Mouse (Mus musculus) erythroblast, adult 5-6 weeks (primary cell): ENCODE measurements around the gene Chd2. TPM values are rescaled to one million over a fixed set of nuclear protein-coding genes. Genes with fewer than 3 reads are reported as not detected.
A peak's percentile ranks its signal among the peaks of the same experiment; 100 is the strongest.
"Not testable (repeated sequence)": the region's sequence is repeated elsewhere in the genome, so short reads cannot be mapped to it uniquely, and the experiment has no call there.

ENCODE experiments used
- ATAC-seq: replicated peaks from 2 replicates; pipeline ENCODE4 v1.8.0; 2016; ENCODE audit warnings: moderate number of reproducible peaks, mild to moderate bottlenecking, moderate TSS enrichment, inconsistent platforms; ENCODE audit not compliant: poor library complexity, low FRiP score, severe bottlenecking
- total RNA-seq, 2 experiments: library from RNA; stranded (forward) in 1 of 2; stranded (reverse) in 1 of 2; fragments of 150-400 nt in 1 of 2; fragments of 200-764, 138-1000 nt in 1 of 2; gene quantifications; 2 replicates each; pipeline versions ENCODE4 v1.2.3 to v1.2.4; 2015 to 2017; ENCODE audit warnings: low replicate concordance in 2 of 2

The Chd2 gene
- total RNA-seq (2015; ENCODE audit: low replicate concordance) (125 and 149 TPM in 2 replicates), total RNA-seq (2017; ENCODE audit: low replicate concordance) (546 and 581 TPM in 2 replicates)

DNA sequence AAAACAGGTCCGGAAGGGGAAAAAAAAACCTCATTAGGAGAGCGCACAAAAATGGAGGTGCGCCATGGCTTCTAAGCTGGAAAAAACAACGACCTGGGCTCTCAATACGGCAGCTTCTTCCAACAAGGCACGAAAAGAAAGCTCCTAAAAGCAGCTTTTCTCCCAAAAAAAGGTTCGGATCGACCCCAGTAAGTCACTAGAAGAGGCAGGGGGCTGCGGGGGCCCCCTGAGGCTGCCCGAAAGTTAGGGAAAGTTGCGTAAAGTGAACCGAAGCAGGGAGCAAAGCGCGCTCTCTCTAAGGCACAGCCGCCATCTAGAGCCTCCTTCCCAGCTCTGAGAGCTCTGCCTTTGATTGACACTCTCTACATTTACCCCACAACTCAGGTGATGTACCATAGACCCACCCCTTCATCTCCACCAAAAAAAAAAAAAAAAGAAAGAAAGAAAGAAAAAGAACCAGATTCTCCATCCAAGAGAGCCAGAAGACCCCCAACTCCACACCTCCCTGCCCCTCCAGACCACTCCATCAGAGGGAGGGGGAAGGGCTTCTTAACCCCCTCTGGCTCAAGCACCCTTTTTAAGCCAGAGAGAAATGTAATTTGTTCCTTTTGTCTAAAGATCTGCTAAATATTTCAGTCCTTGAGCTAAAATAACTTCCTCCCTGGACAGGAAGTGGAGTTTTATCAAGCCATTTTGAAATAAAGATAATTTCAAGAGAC, at the start of gene Chd2:
Chd2 (minus strand) TSS at position 419 of the 719 bp plus-strand sequence.
- peak; percentile 59 for ATAC-seq

DNA sequence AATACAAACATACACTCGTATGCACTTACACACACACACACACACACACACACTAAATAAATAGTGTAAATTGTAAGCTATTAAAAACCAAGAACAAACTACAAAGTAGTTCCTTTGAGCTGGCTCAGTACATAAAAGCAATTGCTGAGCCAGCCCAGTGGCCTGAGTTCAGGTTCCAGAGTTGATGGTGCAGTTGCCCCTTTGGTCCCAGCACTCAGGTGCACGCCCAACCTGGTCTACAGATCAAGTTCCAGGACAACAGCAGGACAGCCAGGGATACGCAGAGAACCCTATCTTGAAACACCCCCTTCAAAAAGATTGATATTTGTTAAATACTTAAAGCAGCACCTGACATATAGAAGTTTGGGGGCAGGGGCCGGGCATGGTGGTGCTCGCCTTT, 49.1 kb upstream of the Chd2 start:
- ATAC-seq: no peak

DNA sequence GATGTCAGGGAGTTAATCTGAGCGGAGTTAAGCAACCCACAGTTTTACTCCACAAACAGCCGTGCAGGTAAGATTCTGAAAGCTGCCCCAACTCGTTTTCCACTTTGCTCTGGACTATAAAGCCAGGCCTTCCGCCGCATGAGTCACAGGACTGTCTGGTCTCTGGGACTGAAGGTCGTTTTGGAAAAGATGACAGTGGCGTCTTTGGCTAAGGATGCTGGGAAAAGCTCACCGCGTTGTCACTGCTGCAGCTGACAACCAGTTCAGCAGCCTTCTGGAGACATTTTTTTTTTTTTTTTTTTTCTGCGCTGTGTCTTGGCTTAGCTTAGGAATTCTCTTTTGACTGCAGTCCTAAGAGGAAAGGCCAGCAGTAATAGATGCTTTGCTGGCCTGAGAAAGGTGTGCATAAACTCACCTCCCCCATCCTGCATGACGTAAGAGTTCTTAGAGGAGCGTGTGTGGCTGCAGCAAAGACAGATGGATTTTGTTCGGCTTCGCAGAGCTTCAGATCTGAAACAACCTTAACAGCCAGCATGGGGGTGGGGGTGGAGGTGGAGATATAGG, 47.7 kb upstream of the Chd2 start:
- ATAC-seq: no peak

DNA sequence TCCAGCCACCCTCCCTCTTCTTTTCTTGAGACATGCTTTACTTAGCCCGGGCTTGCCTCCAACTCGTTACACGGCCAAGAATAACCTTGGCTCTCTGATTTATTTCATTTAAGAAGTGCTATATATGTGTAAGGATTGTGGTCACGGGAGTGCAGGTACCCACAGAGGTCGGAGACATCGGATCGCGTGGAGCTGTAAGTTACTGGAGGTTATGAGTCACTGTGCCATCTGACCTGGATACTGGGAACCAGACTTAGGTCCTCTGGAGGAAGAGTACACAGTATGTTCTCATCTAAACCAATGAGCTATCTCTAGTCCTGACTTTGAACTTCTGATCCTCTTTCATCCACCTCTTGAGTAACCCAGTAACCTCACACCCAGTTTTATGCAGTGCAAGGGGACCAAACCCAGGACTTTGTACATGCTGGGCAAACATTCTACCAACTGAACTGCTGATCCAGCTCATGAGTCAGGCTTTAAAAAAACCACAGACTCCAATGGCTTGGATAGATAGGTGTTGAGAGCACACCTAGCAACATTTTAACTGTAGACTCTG, 46.8 kb upstream of the Chd2 start:
- no peak for ATAC-seq

DNA sequence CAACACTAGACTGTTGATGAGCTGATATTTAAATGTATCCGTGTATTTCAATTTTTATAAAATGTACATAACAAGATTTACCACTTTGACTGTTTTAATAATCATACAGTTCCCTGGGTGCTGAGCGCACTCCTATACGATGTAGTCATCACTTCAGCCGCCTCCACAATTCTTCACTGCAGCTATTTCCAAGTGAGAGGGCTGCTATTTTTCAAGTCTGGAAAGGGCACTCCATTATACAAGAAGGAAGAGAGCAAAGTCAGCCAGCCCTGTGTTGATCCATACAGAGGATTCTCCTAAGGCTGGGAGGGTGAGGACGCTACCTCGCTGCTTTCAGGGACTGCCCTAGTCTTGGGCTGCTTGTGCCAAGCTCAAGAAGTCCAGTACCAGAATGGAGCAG, 45.1 kb upstream of the Chd2 start:
- ATAC-seq: no peak

DNA sequence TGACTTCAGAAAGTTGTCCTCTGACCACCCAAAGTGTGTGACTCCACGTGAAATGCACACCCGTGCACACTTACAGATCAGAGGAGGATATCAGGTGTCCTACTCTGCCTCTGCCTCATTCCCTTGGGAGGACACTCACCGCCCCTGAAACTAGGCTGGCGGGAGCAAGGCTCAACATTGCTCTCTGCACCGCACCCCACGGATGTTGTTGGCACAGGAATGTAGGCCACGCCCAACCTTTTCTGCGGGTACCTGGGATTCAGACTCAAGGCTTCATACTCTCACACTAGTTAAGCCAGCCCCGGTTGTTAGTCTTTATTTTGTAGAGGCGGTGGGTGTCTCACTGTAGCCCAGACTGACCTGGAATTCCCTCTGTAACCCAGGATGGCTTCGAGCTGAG, 44.6 kb upstream of the Chd2 start:
- ATAC-seq: no peak

DNA sequence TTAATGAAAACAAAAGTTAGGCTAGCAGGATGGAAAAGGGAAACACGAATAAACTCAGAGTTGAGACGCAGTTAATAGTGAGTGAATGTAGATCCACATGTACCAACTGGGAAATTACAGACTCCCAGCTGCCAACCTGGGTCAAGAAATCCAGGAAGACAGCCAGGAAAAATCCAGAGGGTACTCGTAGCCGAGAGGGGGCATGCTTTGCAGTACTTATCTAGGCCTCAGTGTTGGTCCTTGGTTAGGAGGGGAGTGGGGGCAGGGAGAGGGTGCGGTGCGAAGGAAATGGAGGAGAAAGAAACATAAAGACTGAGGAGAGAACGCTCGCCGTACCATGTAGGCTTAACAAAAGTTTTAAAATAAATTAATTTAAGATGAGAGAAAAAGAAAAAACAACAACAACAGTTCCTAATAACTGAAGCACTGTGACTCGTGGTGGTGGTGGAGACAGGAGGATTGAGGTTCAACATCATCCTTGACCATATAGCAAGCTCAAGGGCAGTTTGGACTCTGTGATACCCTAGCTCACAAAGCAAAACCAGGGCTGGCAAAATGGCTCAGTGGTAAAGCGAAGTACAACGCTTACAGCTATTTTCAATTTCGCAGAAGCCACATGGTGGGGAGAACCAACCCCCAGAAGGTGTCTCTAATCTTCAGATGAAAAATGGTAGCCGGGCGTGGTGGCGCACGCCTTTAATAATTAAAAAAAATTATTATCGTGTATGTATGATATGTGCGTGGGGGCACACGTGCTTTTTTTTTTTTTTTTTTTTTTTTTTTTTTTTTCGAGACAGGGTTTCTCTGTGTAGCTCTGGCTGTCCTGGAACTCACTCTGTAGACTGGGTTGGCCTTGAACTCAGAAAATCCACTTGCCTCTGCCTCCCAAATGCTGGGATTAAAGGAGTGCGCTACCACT, 43.7 kb upstream of the Chd2 start:
- ATAC-seq: no peak

DNA sequence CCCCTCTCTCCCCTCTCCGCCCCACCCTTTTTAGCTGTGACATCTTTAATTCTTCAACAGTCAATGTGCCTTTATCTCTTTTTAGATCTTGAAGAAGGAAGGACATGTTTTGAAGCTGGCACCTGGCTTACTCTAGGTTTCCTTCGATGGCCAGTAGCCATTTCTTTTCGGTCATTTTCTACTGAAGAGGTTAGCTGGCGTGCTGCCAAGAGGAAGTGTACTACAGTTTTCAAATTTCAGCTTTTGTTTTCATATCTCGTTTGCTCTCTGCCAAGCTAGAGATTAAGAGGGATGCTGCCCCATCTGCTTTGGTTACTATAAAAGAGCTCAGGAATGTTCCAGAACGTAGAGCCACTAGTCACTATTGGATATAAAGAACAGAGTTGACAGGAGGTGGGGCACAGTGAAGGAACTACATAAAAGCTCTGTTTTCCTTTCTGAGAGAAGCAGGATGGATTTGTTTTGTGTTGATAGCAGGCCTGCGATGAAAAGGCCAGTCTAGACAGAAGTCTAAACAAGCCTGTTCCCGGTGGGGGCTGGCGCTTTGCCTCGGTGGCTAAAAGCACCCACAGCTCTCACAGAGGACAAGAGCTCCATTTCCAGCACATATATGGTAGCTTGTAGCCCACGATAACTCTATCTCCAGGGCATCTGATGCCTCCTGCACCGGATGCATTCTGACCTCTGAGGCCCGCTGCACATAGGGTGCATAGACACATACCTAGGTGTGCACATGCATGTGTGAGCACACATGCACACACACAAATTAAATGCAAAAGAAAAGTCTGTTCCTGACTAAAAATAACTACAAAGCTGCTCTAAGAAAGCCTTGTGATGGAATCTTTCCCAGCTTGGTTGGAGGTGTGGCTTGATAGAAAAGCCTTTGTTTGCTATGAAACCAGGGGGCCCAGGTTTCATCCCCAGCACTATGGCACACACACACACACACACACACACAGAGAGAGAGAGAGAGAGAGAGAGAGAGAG, 42.7 kb upstream of the Chd2 start:
- no peak for ATAC-seq

DNA sequence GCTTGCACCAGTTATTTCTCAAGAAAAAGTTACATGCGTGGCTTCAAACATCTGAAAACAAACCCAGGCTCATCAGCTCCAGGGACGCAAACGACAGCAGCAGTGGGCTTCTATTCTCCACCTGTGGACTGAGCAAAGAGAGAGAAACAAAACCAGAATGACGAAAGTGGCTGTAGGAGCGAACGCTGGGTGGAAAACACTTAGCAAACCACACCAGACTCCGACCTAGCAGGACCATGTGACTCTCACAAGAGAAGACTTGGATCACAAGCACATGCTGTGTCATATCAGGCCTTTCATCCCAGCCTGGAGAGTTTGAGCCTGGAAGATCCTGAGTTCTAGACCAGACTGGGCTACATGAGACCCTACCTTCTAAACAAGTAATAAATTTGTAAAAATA, 41.8 kb upstream of the Chd2 start:
- no peak for ATAC-seq

DNA sequence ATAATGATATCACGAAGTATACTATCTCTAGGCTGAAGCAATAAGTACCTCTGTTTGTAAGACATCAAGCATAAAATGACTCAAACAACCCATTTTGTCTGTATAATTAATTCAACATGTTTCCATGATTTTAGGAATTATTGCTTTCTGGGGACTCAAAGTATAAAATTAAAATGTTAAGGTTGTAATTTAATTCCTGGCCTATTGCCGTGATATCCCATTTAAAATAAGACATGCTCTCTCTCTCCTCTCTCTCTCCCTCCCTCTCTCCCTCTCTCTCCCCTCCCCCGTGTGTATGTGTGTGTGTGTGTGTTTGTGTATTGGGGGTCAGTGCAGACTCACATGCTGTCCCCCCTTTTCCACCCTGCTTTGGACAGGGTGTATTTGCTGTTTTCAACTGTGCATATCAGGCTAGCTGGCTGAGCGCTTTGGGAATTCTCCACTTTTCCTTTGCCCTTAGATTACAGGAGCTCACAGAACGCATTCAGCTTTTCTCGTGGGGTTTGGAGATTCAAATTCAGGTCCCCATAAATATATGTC, 40.3 kb upstream of the Chd2 start:
- ATAC-seq: no peak

DNA sequence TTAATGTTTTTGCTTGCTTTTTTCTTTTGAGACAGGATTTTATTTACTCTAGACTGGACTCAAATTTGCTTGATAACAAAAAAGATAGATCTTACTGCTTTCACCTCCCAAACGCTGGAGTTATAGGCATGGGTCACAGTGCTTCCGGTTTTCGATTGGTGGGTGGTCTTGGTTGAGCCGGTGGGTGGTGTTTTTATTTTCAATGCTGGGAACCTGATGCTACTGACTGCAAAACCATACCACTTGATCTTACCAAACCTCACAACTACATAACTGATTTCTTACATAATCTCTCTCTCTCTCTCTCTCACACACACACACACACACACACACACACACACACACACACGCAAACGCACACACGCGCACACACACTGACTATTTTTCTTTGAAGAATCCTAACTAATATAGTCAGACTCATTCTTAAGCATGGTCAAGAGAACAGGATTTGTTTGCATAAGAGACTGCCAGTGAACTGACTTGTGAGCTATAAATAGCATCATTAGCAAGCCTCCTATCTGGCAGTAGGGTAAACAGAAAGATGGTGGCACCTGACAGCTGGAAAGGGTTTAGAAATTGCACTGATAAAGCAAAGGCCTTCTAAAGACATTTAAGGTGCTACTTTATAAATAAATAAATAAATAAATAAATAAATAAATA, 37.6 kb upstream of the Chd2 start:
- no peak for ATAC-seq

DNA sequence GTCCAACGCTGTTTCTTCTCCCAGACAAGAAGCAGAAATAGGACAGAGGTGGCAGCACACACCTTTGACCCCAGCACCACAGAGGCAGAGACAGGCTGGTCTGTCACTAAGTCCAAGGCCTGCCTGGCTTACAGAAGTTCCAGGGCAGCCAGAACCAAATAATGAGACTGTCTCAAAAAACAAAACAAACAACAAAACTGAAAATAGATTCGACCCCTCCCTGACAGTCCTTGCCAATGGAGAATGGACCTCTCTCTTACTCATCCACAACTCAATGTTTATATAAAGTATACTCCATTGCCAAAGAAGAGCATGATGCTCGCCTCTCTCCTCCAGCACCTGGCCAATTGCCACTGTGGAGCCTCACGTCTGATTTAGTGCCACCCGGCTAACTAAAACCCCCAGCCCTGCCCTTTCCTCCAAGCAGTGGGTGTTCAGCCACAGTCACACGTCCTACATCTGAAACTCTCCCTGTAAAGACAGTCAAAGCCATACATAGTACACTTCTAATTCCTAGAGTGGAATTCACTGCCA, 36.3 kb upstream of the Chd2 start:
- no peak for ATAC-seq

DNA sequence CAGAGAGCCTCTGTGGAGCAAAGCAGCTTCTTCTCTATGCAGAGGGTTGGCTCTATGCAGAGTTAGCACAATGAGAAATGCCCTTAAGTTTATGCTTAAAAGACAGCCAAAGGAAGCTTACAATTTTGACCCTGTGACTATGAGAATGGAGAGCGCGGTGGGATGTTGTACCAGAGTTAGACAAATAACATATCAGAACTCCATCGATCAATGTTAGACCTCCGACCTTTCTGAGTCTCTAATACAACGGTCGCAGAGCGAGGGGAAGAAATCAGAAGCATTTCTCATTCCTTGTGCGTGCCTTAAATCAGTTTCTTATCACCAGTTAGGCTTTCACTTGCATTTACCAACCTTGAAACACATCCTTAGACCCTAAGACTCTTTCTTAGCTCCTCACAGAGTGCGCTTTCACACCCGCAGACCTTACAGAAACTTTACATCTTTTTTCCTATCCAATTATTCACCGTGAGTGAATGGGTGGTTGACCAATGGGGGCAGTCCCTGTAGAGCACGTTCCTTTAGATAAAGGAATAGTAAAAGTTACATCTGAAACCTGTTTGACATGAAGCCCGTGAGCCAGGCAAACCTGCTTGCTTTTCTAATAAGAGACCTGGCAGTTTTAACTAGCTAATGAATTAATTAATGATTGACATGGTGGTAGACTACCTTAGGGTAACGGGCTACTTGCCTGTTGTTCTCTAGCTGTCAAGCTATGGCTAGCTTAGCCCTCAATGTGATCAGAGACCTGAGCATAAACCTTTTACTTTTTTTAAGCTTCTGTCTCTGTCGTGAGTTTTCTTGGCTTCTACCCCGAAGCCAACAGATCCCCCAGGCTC, 34.7 kb upstream of the Chd2 start:
- ATAC-seq: no peak

DNA sequence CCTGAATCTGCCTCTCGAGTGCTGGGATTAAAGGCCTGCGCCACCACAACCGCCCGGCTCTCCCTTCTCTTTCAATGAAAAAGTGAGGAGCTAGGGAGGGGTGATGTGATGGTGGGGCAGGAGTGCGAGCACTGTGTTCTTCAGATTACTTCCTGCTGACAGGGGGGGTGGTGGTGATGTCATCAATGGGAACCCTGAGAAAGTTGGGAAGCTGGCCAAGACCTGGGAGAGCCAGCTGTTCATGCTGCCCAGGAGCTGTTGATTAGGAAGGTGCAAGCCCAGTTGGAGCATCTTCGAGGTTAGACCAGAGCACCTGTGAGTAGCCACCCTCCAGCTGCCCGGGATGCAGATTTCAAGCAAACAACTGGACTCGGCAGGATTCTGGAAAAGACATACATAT, 33.6 kb upstream of the Chd2 start:
- no peak for ATAC-seq

DNA sequence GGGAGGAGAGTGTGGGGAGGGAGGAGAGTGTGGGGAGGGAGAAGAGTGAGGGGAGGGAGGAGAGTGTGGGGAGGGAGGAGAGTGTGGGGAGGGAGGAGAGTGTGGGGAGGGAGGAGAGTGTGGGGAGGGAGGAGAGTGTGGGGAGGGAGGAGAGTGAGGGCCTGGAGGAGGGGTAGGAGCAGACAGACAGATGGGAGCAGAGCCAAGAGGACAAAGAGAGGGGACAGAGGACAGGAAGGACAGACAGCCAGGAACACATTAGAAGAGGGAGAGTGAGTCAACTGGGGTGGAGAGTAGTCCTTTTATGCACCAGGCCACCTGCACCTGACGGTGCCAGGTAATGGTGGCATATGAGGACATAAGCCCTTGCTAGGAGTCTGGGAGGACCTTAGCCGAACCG, 33.0 kb upstream of the Chd2 start:
- ATAC-seq: not testable (repeated sequence)

DNA sequence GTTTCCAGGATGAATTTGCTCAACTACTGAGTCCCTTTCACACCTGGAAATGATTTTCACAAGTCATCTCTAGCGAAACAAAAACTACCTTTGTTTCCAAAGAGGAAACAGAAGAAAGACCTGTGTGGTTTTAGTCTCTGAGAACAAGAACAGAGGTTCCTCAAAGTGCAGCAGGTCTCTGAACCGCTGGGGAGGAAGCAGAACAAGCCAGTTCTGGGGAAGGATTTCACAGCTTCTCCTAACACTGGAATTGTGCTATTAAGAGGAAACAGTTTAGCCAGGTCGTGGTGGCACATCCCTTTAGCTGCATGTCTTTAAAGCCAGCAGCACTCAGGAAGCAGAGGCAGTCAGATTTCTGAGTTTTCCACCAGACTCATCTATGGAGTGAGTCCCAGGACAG, 30.9 kb upstream of the Chd2 start:
- no peak for ATAC-seq

DNA sequence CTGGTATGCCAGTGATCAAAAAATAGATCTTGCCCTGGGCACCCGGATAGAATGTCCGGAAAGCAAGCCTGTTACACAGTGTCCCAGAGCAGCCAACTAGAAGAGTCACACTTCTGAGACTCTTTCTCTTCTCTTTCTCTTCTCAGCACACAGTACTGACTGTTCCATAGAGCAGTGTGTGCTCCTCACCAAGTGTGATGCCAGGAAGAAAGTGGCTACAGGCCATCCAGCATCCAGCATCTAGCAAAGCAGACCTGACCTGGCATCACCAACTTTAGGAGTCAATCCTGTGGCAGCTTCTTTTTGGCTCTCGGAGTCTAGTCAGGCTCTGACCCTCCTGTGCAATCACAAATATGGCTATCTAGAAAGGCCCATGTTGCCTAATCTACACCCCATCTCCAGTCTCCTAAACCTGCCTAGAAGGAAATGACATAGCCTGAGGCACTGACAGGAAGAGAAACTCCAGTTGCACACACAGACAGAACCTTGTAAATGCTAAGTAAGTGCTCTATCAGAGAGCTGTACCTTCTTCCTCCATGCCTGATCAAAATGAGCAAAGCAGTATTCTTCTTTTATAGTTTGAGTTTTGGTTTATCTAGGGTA, 27.3 kb upstream of the Chd2 start:
- ATAC-seq: no peak
